Mouse (Mus musculus) embryonic facial prominence, embryonic 14.5 days (tissue): Measurements from ENCODE around the gene Itih4. TPM values are rescaled to one million over a fixed set of nuclear protein-coding genes. Genes with fewer than 3 reads are reported as not detected.

Source experiments
- ATAC-seq: fragments of 200-750 bp; cut with Nextera tagmentation; 2 replicates; pipeline ENCODE4 v1.8.0; 2017; ENCODE audit warnings: low read depth, moderate number of reproducible peaks, moderate TSS enrichment
- DNase-seq: peaks from one replicate; pipeline ENCODE4 v3.0.0-alpha.2; 2015; ENCODE audit warnings: low spot score
- H3K27ac ChIP-seq: fragments of 300-500 bp; sonication (generic); replicated peaks from 2 replicates; pipeline ENCODE4 v1.5.1; 2014; ENCODE audit warnings: low read depth, mild to moderate bottlenecking, low read length, moderate library complexity
- H3K27me3 ChIP-seq: fragments of 300-500 bp; sonication (generic); replicated peaks from 2 replicates; pipeline ENCODE4 v1.6.1; 2014; ENCODE audit warnings: low read length; ENCODE audit not compliant: control insufficient read depth, insufficient read depth
- H3K36me3 ChIP-seq: fragments of 300-500 bp; sonication (generic); 2 replicates; pipeline ENCODE4 v1.6.1; 2014; ENCODE audit warnings: low read length, mixed read lengths; ENCODE audit not compliant: control insufficient read depth, insufficient read depth
- H3K4me1 ChIP-seq: fragments of 300-500 bp; sonication (generic); 2 replicates; pipeline ENCODE4 v1.6.1; 2014; ENCODE audit warnings: antibody characterized with exemption, low read length; ENCODE audit not compliant: control insufficient read depth, insufficient read depth
- H3K4me2 ChIP-seq: fragments of 300-500 bp; sonication (generic); 2 replicates; pipeline ENCODE4 v1.6.1; 2014; ENCODE audit warnings: low read depth, mild to moderate bottlenecking, low read length, moderate library complexity, mixed read lengths
- H3K4me3 ChIP-seq: fragments of 300-500 bp; sonication (generic); 2 replicates; pipeline ENCODE4 v1.5.1; 2014; ENCODE audit warnings: low read depth, mild to moderate bottlenecking, low read length
- H3K9ac ChIP-seq: fragments of 300-500 bp; sonication (generic); 2 replicates; pipeline ENCODE4 v1.6.1; 2014; ENCODE audit warnings: low read depth, mild to moderate bottlenecking, low read length, moderate library complexity, mixed read lengths
- H3K9me3 ChIP-seq: fragments of 300-500 bp; sonication (generic); 2 replicates; pipeline ENCODE4 v1.6.1; 2016; ENCODE audit warnings: low read length; ENCODE audit not compliant: control insufficient read depth
- WGBS: fragments of 180-500 bp; shearing (Covaris S2); extraction: QIAGEN DNeasy Blood & Tissue Kit; methylation state at CpG from one replicate; pipeline ENCODE4 v1.1.7; 2014; 5-methylcytosine and 5-hydroxymethylcytosine counted together
- polyA plus RNA-seq: library from polyadenylated mRNA; unstranded; fragments of >200 nt; fragmentation: Nextera tagmentation; extraction: Ambion mirVana; gene quantifications from 2 replicates; pipeline ENCODE4 v1.2.1, GENCODE M21; 2014

Itih4 gene
- 0.10 TPM in 1 of 2 replicates, not detected in the other for polyA plus RNA-seq

- Histone ChIP-seq H3K4me3 (no peak within 1 kb of the TSS), H3K27me3 (no peaks in the 10 kb centered on the region), H3K27ac (no peak within 1 kb of the TSS), H3K4me1 (peaks cover 3% of the 10 kb centered on the region; the same call in 1 of the 2 replicates), H3K4me2 (no peak within 1 kb of the TSS), H3K36me3 (no peaks in the 10 kb centered on the region), H3K9me3 (no peaks in the 10 kb centered on the region), H3K9ac (no peak within 1 kb of the TSS)
- DNase-seq = no peak
- ATAC-seq = no peak
- WGBS = 86% methylated on average over 3 of the region's 3 CpGs
These were observed at the start of gene Itih4 for GRCm38 (mm10) chr14:30886204-30886603. Gene Itih4, plus strand, starts transcription at chr14:30886476.

- no peak overlapping the region for H3K9ac ChIP-seq
- ATAC-seq (no peak), DNase-seq (no peak)
- no peaks in the 10 kb centered on the region for H3K4me1 ChIP-seq
- 77% methylated on average over 14 of the region's 14 CpGs for WGBS
- no peak overlapping the region for H3K4me2 ChIP-seq
- peaks cover 4% of the 10 kb centered on the region; the same call in 1 of the 2 replicates for H3K9me3 ChIP-seq
- H3K27me3 ChIP-seq = no peaks in the 10 kb centered on the region
- H3K4me3 ChIP-seq = no peak overlapping the region
- peaks cover 19% of the 10 kb centered on the region; the same call in 1 of the 2 replicates for H3K36me3 ChIP-seq
- no peak overlapping the region for H3K27ac ChIP-seq
These were observed 48.8 kb upstream of the Itih4 start for GRCm38 (mm10) chr14:30837416-30837996.

- H3K4me2 ChIP-seq = no peak overlapping the region
- H3K36me3 ChIP-seq = peaks cover 6% of the 10 kb centered on the region; the same call in 1 of the 2 replicates
- H3K4me3 ChIP-seq = no peak overlapping the region
- H3K27me3 ChIP-seq = no peaks in the 10 kb centered on the region
- H3K4me1 ChIP-seq = no peaks in the 10 kb centered on the region
- peaks cover 4% of the 10 kb centered on the region; the same call in 1 of the 2 replicates for H3K9me3 ChIP-seq
- no peak overlapping the region for H3K27ac ChIP-seq
- ATAC-seq (no peak), DNase-seq (no peak)
- 85% methylated on average over 3 of the region's 3 CpGs for WGBS
- no peak overlapping the region for H3K9ac ChIP-seq
These were observed 42.6 kb upstream of the Itih4 start for GRCm38 (mm10) chr14:30843701-30844100.

- H3K4me3 ChIP-seq = no peak overlapping the region
- peaks cover 5% of the 10 kb centered on the region; the same call in 1 of the 2 replicates for H3K36me3 ChIP-seq
- no peak overlapping the region for H3K9ac ChIP-seq
- no peak overlapping the region for H3K4me2 ChIP-seq
- H3K9me3 ChIP-seq = no peaks in the 10 kb centered on the region
- H3K27me3 ChIP-seq = no peaks in the 10 kb centered on the region
- H3K27ac ChIP-seq = no peak overlapping the region
- DNase-seq (no peak), ATAC-seq (no peak)
- no peaks in the 10 kb centered on the region for H3K4me1 ChIP-seq
- 95% methylated on average over 5 of the region's 5 CpGs for WGBS
These were observed 35.8 kb upstream of the Itih4 start for GRCm38 (mm10) chr14:30850504-30850903.

GRCm38 (mm10) chr14:30852325-30852724, 34.0 kb upstream of the Itih4 start:
- Histone ChIP-seq H3K27ac (no peak overlapping the region), H3K27me3 (no peaks in the 10 kb centered on the region), H3K36me3 (peaks cover 5% of the 10 kb centered on the region; the same call in 1 of the 2 replicates), H3K9ac (no peak overlapping the region), H3K4me3 (no peak overlapping the region), H3K4me2 (no peak overlapping the region), H3K9me3 (no peaks in the 10 kb centered on the region), H3K4me1 (no peaks in the 10 kb centered on the region)
- DNase-seq = no peak
- 92% methylated on average over 5 of the region's 5 CpGs for WGBS
- no peak for ATAC-seq

- H3K27ac ChIP-seq = no peak overlapping the region
- H3K4me3 ChIP-seq = no peak overlapping the region
- no peak overlapping the region for H3K9ac ChIP-seq
- H3K9me3 ChIP-seq = peaks cover 5% of the 10 kb centered on the region; the same call in 1 of the 2 replicates
- 90% methylated on average over 3 of the region's 3 CpGs for WGBS
- ATAC-seq (no peak), DNase-seq (no peak)
- no peak overlapping the region for H3K4me2 ChIP-seq
- H3K27me3 ChIP-seq = no peaks in the 10 kb centered on the region
- H3K36me3 ChIP-seq = peaks cover 5% of the 10 kb centered on the region; the same call in 1 of the 2 replicates
- no peaks in the 10 kb centered on the region for H3K4me1 ChIP-seq
These were observed 31.0 kb upstream of the Itih4 start for GRCm38 (mm10) chr14:30855316-30855715.

GRCm38 (mm10) chr14:30856885-30857507, 29.3 kb upstream of the Itih4 start:
- H3K27ac ChIP-seq = no peak overlapping the region
- H3K36me3 ChIP-seq = peaks cover 5% of the 10 kb centered on the region; the same call in 1 of the 2 replicates
- H3K9me3 ChIP-seq = peaks cover 5% of the 10 kb centered on the region; the same call in 1 of the 2 replicates
- H3K4me1 ChIP-seq = no peaks in the 10 kb centered on the region
- no peak overlapping the region for H3K4me2 ChIP-seq
- DNase-seq = no peak
- no peaks in the 10 kb centered on the region for H3K27me3 ChIP-seq
- H3K4me3 ChIP-seq = no peak overlapping the region
- WGBS = 84% methylated on average over 10 of the region's 10 CpGs
- H3K9ac ChIP-seq = no peak overlapping the region
- no peak for ATAC-seq

- Histone ChIP-seq H3K27me3 (no peaks in the 10 kb centered on the region), H3K4me1 (no peaks in the 10 kb centered on the region), H3K9ac (no peak overlapping the region), H3K4me3 (no peak overlapping the region), H3K9me3 (peaks cover 5% of the 10 kb centered on the region; the same call in 1 of the 2 replicates), H3K4me2 (no peak overlapping the region), H3K36me3 (peaks cover 5% of the 10 kb centered on the region; the same call in 1 of the 2 replicates), H3K27ac (no peak overlapping the region)
- DNase-seq = no peak
- ATAC-seq = no peak
- 71% methylated on average over 4 of the region's 4 CpGs for WGBS
These were observed 28.3 kb upstream of the Itih4 start for GRCm38 (mm10) chr14:30857990-30858389.
